Mouse (Mus musculus): ENCODE data around the gene Slc6a13.

DNA sequence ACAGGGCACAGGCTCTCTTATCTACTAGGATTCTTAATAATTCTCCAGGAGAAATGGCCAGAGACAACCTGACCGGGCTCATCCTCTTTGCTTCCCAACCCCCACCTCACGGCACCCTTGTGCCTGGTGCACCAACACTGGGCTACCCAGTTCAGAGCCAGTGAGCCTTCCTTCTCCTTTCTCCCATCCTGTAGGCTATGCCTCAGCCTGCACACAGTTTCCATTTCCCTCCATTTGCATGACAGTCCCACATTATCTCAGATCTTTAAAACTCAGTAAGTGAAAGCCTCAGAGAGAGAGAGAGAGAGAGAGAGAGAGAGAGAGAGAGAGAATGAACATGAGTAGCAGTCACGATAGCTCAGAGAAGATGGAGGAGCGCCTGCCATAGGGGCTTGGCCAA, 78.2 kb downstream of the Slc6a13 start:
- TF ChIP-seq E2F4 (IDR thresholded peaks at IDR 0.05; ENCODE audit: insufficient replicate concordance, low read depth, low read length), result no peak
- TF ChIP-seq POLR2A (IDR thresholded peaks at IDR 0.05; ENCODE audit: low read depth, low read length), result no peak
- TF ChIP-seq CTCF (conservative IDR thresholded peaks at IDR 0.05 in 1 of 2, IDR thresholded peaks at IDR 0.05 in 1 of 2; ENCODE audit: low read depth in 2 of 2, low read length in 2 of 2), result no peak
- TF ChIP-seq HCFC1 (IDR thresholded peaks at IDR 0.05; ENCODE audit: low read depth, low read length), result no peak
- no peak for TF ChIP-seq KAT2A (IDR thresholded peaks at IDR 0.05; ENCODE audit: insufficient replicate concordance, low read length)
- no peak for TF ChIP-seq ZC3H11A (IDR thresholded peaks at IDR 0.05; ENCODE audit: low read depth, low read length)
- no peak for TF ChIP-seq MAZ (IDR thresholded peaks at IDR 0.05; ENCODE audit: low read depth, low read length)
- no peak for TF ChIP-seq ZKSCAN1 (IDR thresholded peaks at IDR 0.05; ENCODE audit: borderline replicate concordance, low read depth, low read length)
- no peak for TF ChIP-seq MAX (IDR thresholded peaks at IDR 0.05; ENCODE audit: low read length)
- no peak for TF ChIP-seq UBTF (IDR thresholded peaks at IDR 0.05; ENCODE audit: low read depth, low read length)
- no peak for TF ChIP-seq CHD1 (IDR thresholded peaks at IDR 0.05; ENCODE audit: low read depth, low read length)
- TF ChIP-seq JUND (conservative IDR thresholded peaks at IDR 0.05; ENCODE audit: low read depth, low read length), result no peak
- no peak for TF ChIP-seq POLR2AphosphoS2 (IDR thresholded peaks at IDR 0.05; ENCODE audit: low read depth, low read length)

Measured in CH12.LX (cell line).